Mouse (Mus musculus): Measurements from ENCODE around the gene Gm498.

DNA sequence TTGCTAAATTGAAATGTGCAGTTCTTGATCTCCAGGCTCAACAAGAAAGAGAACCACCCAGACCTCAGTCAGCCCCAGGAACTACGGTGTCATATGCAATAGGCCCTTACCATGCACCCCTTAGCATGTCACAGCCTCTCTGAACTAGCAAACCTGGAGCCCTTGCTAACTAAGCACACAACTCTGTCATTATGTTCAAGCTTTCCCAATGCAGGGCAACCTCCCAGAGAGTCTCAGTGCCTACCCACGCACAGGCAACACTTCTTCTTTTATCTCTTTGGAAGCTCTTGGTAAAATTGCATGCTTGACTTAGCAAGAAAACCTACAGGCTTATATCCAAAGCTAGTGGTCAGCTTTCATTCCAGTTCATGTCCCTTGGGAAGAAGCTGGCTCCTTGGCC, 24.5 kb downstream of the Gm498 start:
- TF ChIP-seq EP300 (IDR thresholded peaks at IDR 0.05; ENCODE audit: low read depth) (no peak), CTCF (IDR thresholded peaks at IDR 0.05; ENCODE audit: low read depth) (no peak)
